Mouse (Mus musculus): ENCODE measurements around the gene Trpc7. TPM values are rescaled to one million over a fixed set of nuclear protein-coding genes. Genes with fewer than 3 reads are reported as not detected.

Gene Trpc7
- total and polyA plus RNA-seq, 2 experiments from 2014 or later, result 3.5 to 8.2 TPM

- peak; percentile 57 for DNase-seq
- Histone ChIP-seq H3K27ac (ENCODE audit: low read depth, low read length) (no peak overlapping the region), H3K4me3 (ENCODE audit: low read depth, low read length) (peak overlapping the region; percentile 46), H3K27me3 (ENCODE audit: insufficient read depth, low read length) (peaks cover 10% of the 10 kb centered on the region), H3K9me3 (ENCODE audit: low read length) (no peaks in the 10 kb centered on the region), H3K36me3 (ENCODE audit: insufficient read depth) (no peaks in the 10 kb centered on the region), H3K4me2 (ENCODE audit: low read depth) (peak overlapping the region; percentile 97), H3K4me1 (ENCODE audit: insufficient read depth) (no peaks in the 10 kb centered on the region), H3K9ac (peak overlapping the region; percentile 48)
- no peak; the same call in 1 of the 2 replicates for TF ChIP-seq CTCF (IDR thresholded peaks at IDR 0.05; ENCODE audit: low read depth)
- peak; percentile 36; the same call in 1 of the 2 replicates for ATAC-seq
- WGBS, result 2% methylated on average over 41 of the region's 41 CpGs
These were observed 143.2 kb downstream of the Trpc7 start for GRCm38 (mm10) chr13:56752474-56753191.

- no peak for TF ChIP-seq CTCF (IDR thresholded peaks at IDR 0.05; ENCODE audit: low read depth)
- Histone ChIP-seq H3K9ac (no peak overlapping the region), H3K36me3 (ENCODE audit: insufficient read depth) (no peaks in the 10 kb centered on the region), H3K27ac (ENCODE audit: low read depth, low read length) (no peak overlapping the region), H3K27me3 (ENCODE audit: insufficient read depth, low read length) (peaks cover 10% of the 10 kb centered on the region), H3K9me3 (ENCODE audit: low read length) (no peaks in the 10 kb centered on the region), H3K4me3 (ENCODE audit: low read depth, low read length) (no peak overlapping the region), H3K4me2 (ENCODE audit: low read depth) (peak overlapping the region; percentile 97), H3K4me1 (ENCODE audit: insufficient read depth) (no peaks in the 10 kb centered on the region)
- DNase-seq (no peak), ATAC-seq (no peak)
- 18% methylated on average over 5 of the region's 5 CpGs for WGBS
These were observed 144.0 kb downstream of the Trpc7 start for GRCm38 (mm10) chr13:56751774-56752173.

- no peak overlapping the region for H3K4me3 ChIP-seq (ENCODE audit: low read depth, low read length)
- ATAC-seq, result no peak
- H3K4me2 ChIP-seq (ENCODE audit: low read depth), result no peak overlapping the region
- H3K36me3 ChIP-seq (ENCODE audit: insufficient read depth), result no peaks in the 10 kb centered on the region
- H3K4me1 ChIP-seq (ENCODE audit: insufficient read depth), result no peaks in the 10 kb centered on the region
- no peak overlapping the region for H3K9ac ChIP-seq
- no peaks in the 10 kb centered on the region for H3K9me3 ChIP-seq (ENCODE audit: low read length)
- no peak for TF ChIP-seq CTCF (IDR thresholded peaks at IDR 0.05; ENCODE audit: low read depth)
- H3K27ac ChIP-seq (ENCODE audit: low read depth, low read length), result no peak overlapping the region
- H3K27me3 ChIP-seq (ENCODE audit: insufficient read depth, low read length), result peaks cover 7% of the 10 kb centered on the region; the same call in 1 of the 2 replicates
- 87% methylated on average over 7 of the region's 7 CpGs for WGBS
- DNase-seq, result no peak
These were observed 146.4 kb downstream of the Trpc7 start for GRCm38 (mm10) chr13:56749377-56749776.

GRCm38 (mm10) chr13:56747554-56747953 is 148.2 kb downstream of the Trpc7 start:
- no peak overlapping the region for H3K4me2 ChIP-seq (ENCODE audit: low read depth)
- H3K4me1 ChIP-seq (ENCODE audit: insufficient read depth), result no peaks in the 10 kb centered on the region
- WGBS, result 75% methylated on average over 8 of the region's 8 CpGs
- DNase-seq, result no peak
- no peak overlapping the region for H3K27ac ChIP-seq (ENCODE audit: low read depth, low read length)
- no peak overlapping the region for H3K9ac ChIP-seq
- no peaks in the 10 kb centered on the region for H3K9me3 ChIP-seq (ENCODE audit: low read length)
- H3K4me3 ChIP-seq (ENCODE audit: low read depth, low read length), result no peak overlapping the region
- TF ChIP-seq CTCF (IDR thresholded peaks at IDR 0.05; ENCODE audit: low read depth), result no peak
- H3K36me3 ChIP-seq (ENCODE audit: insufficient read depth), result no peaks in the 10 kb centered on the region
- no peaks in the 10 kb centered on the region; the same call in 1 of the 2 replicates for H3K27me3 ChIP-seq (ENCODE audit: insufficient read depth, low read length)
- ATAC-seq, result no peak

- 85% methylated on average over 10 of the region's 10 CpGs for WGBS
- no peak overlapping the region for H3K4me3 ChIP-seq (ENCODE audit: low read depth, low read length)
These were observed 148.9 kb downstream of the Trpc7 start for GRCm38 (mm10) chr13:56746739-56747532.

GRCm38 (mm10) chr13:56742325-56742901 is 153.4 kb downstream of the Trpc7 start:
- no peak for DNase-seq
- 23% methylated on average over 6 of the region's 6 CpGs for WGBS
- no peak overlapping the region for H3K9ac ChIP-seq
- no peaks in the 10 kb centered on the region for H3K9me3 ChIP-seq (ENCODE audit: low read length)
- H3K4me3 ChIP-seq (ENCODE audit: low read depth, low read length), result no peak overlapping the region
- no peak overlapping the region for H3K4me2 ChIP-seq (ENCODE audit: low read depth)
- no peak overlapping the region for H3K27ac ChIP-seq (ENCODE audit: low read depth, low read length)
- peaks cover 29% of the 10 kb centered on the region for H3K36me3 ChIP-seq (ENCODE audit: insufficient read depth)
- no peak for TF ChIP-seq CTCF (IDR thresholded peaks at IDR 0.05; ENCODE audit: low read depth)
- ATAC-seq, result no peak
- H3K4me1 ChIP-seq (ENCODE audit: insufficient read depth), result no peaks in the 10 kb centered on the region
- H3K27me3 ChIP-seq (ENCODE audit: insufficient read depth, low read length), result no peaks in the 10 kb centered on the region

More at GRCm38 (mm10) chr13:56746739-56747532, 148.9 kb downstream of the Trpc7 start:
- no peak for TF ChIP-seq CTCF (IDR thresholded peaks at IDR 0.05; ENCODE audit: low read depth)
- DNase-seq (no peak), ATAC-seq (no peak)
- Histone ChIP-seq H3K4me2 (ENCODE audit: low read depth) (no peak overlapping the region), H3K36me3 (ENCODE audit: insufficient read depth) (no peaks in the 10 kb centered on the region), H3K4me1 (ENCODE audit: insufficient read depth) (no peaks in the 10 kb centered on the region), H3K27me3 (ENCODE audit: insufficient read depth, low read length) (no peaks in the 10 kb centered on the region; the same call in 1 of the 2 replicates), H3K9ac (no peak overlapping the region), H3K9me3 (ENCODE audit: low read length) (no peaks in the 10 kb centered on the region), H3K27ac (ENCODE audit: low read depth, low read length) (no peak overlapping the region)

All from forebrain, postnatal 0 days (tissue).